Mouse (Mus musculus): ENCODE data around the gene Tmem104.

Tmem104 gene

DNA sequence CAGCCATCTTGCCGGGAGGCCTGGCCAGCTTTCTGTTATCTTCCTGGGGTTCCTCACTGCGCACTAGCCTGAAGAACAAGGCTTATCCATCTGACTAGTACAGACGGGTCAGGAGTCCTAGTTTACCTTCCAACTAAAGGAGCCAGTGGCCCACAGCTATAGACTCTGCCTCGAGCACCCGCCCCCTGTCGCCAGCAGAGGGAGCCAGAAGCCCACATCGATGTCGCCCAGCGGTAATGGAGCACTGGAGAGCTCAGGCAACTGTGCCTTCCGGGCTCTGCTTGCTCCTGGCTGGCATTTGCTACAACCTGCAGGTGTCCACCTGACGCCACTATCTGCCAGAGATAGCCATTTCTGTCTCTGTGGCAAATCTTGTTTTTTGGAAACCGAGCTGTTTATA lies 15.0 kb downstream of the Tmem104 start:
- DNase-seq (ENCODE audit: low spot score) = peak; percentile 89

DNA sequence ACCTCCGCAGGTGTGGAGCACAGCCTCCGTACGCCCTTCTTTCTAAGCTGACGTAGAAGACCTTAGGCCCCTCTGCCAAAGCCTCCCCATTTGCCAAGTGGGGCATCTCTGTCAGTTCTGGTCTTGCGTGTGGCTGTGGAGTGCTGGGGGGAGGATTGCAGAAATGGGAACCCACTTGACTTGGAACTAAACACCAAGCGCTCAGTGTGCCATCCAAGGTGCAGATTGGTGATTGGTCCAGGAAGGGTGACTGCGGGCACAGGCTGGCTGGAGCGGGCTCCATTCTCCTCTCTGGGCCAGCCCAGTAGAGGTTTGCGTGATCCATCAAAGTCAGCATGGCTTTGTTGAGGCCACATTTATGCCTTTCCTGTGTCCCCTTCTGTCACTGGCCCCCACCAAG lies 15.5 kb downstream of the Tmem104 start:
- no peak for DNase-seq (ENCODE audit: low spot score)

DNA sequence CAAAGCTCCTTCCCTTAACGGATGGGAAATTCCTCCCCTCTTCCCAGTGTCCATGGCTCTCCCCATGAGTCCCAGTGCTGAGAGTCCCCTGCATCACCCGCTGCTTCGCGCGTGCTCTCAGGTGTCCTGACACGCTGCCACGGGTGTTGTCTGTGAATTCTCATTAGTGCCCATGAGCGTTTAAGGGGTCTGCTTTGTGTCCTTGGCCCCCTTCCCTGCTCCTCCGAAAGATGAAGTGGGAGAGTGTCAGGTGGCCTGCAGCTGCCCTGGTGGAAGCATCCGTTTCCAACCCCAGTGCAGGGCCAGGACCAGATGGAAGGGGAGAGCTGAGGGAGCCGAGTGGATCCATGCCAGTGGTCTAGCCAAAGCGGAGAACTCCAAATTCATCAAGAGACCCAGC lies 20.8 kb downstream of the Tmem104 start:
- no peak for DNase-seq (ENCODE audit: low spot score)

DNA sequence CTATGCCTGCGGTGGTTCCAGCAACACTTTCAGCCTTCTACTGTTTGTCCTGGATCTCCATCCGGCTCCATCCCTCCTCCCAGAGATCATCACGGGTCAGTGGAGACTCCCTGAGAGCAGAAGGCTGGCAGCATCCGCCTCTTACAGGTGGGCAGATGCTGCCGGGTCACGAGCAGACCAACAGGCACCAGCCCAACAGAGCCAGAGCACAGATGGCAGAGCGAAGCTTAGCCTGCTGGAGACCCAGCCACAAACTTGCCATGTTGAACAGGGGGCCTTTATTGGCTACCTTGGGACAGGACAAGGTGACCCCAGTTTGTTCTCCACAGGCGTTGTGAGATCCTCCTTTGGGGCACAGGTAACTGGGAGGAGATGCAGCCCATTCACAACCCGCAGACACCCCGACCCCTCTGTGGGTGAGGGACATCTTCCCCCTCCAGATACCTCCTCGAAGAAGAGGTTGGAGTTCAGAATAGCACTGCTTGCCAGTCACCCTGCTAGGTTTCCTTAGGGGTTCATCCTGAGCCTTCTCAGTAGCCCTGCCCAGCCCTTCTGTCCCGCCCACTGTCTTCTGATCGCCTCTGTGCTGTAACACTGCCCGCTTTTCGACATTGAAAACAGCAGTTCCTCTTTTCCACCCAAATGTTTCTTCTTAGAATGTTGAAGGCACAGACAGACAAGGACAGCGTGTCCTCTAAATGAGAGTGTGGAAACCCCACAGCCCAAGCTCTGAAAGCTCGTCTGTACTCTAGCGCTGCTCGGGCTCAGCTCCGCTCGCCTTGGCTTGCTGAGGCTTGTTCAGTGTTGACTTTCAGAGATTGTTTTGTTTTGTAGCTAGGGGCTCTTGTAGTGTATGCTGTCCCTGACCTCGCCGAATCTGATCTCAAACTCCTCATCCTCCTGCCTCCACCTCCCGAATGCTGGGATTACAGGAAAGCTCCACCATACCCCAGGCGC lies 21.8 kb downstream of the Tmem104 start:
- DNase-seq (ENCODE audit: low spot score) = no peak

DNA sequence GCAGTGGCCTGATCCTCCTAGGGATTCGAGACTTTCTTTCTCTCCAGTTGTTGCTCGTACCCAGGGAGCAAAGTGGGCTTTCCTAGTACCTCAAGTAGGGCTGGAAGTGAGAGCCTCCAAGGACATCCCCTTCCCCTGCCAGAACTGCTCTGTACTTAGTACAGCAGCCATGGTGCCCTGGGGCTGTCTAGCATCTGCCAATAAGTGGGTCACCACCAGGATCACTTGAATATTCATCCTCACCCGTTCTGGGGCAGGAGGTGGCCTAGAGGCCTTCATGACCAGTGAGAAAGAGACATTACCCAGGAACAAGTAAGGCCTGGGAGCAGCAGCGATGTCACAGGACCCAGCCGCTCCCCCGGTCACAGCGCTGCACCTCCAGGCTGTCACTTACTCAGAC lies 22.7 kb downstream of the Tmem104 start:
- no peak for DNase-seq (ENCODE audit: low spot score)

DNA sequence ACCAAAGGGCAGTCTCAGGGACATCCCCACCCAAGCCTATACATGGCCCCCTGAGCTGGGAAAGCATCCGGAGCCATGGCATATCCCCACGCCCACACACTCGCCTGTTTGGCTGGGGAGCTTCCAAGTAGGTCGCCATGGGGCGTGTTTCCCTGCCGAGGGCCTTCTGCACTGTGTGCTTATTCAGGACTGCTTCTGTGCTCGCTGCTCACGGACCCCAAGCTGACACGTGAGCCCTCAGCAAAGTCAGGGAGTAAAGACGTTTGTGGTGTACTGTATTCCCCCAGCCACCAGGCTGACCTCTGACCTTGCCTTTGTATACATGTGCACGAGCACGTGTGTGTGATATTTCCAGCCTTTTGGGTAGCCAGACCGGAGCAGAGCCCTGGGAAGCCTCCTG lies 24.8 kb downstream of the Tmem104 start:
- no peak for DNase-seq (ENCODE audit: low spot score)

DNA sequence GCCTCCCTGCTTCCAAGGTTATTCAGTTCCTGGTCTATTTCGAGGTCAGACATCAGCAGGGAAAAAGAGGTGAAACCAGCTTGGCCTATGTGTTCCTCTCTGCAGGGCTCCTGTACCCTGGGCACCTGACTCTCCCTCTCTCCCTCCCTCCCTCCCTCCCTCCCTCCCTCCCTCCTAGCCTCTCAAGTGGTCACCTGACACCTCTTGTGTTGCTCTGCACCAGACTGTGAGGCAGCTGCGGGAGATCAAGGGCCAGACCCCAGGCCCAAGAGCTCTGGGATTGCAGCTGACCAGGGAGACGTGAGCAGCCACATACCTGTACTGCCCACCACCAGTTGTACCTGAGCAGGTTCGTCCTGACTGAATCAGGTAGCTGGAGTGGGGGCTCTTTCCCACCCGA lies 27.8 kb downstream of the Tmem104 start:
- DNase-seq (ENCODE audit: low spot score) = no peak

DNA sequence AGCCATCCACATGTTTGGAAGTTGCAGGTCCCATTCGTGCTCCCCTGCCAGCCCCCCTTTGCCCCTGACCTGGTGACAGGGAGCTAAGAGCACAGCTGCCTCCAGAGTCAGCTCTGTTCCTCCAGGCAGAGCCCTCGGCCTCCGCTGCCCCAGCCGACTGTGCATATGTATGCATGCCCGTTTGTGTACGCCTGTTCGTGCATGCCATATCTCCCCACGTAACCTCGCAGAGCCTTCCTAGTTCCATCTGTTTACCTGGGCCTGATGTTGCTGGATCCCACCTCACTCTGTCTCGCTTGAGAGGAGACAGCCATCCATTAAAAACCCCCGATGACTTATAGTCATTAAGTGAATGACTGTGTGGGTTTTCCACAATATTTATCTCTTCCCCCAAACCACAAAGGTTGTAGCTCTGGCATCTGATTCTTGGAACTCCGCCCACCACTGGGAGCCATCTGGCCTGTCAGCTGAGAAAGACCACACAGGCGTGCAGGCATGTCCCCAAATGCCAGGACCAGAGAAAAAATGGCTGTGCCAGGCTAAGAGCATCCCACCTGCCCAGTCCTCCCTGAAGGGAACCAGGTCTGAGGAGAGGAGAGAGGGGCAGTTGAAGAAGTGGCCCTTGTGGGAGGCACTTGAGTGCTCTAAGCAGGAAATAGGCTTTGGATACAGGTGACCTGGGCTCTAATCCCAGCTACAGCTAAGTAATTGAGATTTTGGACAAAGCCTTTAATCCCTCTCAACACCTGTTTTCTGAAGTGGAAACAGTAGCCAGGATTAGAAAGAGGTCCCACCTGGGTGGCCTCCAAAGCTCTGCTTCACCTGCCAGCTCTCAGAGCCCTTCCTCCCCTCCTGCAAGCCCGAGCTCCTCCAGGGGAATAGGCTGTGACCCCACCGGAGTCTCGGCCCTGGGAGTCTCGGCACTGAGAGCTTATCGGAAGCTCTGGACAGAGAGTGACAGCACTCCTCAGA lies 30.4 kb downstream of the Tmem104 start:
- DNase-seq (ENCODE audit: low spot score) = no peak

DNA sequence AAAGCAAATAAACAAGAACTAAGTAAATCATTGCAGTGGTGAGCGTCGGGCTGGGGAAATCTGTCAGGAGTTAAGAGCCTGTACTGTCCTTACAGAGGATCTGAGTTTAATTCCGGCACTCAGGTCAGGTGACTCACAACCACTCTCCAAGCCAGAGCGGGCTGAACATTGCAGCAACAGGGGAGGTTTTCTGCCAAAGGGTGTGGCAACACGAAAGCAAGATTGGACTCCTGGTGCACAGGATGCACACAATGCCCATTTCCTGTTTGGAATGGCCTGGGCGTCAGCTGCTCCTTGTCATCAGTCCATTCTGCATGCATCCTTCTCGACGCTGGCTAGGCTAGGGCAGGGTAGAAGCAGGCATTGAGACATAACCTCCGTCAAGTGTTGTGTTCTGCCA lies 32.0 kb downstream of the Tmem104 start:
- DNase-seq (ENCODE audit: low spot score) = no peak

DNA sequence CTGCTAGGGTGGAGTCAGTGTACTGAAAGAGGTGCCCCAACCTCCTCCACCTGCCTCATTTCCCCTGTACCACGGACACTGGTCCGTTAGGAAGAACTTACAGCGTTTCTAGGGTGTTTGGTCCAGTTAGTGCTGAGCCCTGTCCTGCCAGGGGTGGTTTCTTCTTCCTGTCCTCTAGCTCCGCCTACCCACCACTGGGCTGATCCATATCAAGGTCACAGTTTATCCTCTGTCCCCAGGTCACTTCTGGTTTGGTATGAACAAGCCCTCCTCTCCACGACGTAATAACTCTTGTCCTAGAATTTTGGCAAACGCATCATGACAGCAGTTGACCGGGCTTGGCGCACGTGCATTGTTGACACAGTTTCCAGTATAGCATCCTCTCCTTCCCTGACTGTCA lies 32.4 kb downstream of the Tmem104 start:
- no peak for DNase-seq (ENCODE audit: low spot score)

DNA sequence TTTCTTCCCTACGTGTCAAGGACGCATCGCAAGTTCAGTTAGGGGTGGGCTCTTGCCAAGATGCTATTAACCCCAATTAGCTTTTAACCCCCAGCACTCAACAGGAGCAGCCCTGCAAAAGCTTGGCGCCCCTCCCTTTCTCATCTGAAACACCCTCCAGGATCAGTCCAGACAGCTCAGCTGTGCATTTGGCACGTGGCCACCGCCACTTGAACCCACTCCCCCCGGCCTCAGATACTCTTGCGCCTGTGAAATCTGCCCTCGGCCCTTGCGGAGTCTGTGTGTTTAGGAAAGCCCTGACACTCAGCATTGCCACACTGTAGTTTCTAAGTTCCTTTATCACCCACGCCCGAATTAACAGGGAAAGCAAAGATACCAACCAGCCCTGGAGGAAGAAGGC lies 34.8 kb downstream of the Tmem104 start:
- no peak for DNase-seq (ENCODE audit: low spot score)

DNA sequence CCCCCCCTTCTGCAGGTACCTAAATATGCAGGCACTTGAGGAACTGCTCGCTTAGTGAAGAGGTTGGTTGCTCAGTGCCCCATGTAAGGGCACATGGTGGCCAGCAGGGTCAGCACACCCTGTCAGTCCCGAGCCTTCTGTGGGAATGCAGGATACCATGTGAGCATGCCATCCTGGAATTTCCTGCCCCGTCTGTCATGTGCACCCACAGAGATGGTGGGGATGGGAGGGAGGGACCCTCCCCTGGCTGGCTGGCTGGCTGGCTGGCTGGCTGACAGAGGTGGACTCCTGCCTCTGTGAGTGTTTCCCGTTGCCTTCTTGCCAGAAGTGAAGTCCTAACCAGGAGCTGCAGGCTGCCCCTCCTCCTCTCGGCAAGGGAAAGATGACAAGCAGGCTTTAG lies 35.3 kb downstream of the Tmem104 start:
- no peak for DNase-seq (ENCODE audit: low spot score)

DNA sequence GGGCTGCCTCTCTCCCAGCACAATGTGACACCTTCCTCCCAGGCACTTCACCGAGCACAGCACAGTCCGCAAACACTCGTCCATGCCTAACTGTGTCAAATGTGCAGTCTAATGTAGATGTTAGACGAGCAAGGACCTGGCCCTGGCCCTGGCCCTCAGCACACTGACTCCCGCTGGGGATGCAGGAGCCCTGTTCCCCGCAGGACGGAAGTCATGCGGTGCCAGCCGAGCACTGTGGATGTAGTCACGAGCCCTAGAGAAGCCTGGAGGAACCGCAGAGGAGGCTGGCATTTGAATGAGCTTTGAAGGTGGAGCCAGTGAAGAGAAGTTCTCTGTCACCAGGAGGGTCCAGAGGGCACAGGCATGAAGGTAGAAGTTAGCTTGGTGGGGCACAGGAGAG lies 36.2 kb downstream of the Tmem104 start:
- no peak for DNase-seq (ENCODE audit: low spot score)

DNA sequence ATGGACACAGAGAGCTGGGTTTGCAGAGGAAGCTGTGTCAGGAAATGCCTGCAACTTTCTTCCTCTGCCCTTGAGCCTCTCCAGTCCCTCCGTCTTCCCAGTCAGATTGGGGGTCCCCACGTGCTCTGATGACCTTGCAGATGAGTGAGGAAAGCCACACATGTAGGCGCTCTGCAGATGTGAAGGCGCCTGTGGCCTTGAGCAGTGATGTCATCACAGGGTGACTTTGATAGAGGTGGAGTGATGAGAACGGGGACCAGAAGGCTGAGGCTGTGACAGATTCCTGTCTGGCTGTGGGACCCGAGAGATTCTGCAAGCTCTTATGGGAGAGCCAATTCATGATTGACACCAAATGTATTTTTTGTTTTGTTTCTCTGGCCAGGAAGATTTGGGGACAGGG lies 36.6 kb downstream of the Tmem104 start:
- DNase-seq (ENCODE audit: low spot score) = no peak

DNA sequence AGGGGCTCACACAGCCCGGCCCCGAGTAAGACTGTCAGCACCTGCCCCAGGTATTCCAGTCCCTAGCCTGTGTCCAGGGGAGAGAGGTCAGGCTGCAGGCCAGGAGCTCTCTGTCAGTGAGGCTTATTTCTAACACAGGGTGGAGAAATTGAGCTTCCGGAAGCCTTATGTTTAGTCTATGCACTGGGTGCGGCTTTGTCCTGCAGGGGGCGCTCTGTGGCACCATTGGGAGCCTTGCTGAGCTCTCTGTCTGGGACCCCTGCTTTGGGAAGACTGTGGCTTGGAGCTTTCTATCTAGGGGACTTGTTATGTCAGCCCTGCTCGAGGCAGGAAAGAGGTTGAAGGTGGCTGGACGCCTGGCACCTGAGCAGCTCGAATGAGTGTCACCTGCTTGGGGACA lies 37.6 kb downstream of the Tmem104 start:
- DNase-seq (ENCODE audit: low spot score) = peak; percentile 80

DNA sequence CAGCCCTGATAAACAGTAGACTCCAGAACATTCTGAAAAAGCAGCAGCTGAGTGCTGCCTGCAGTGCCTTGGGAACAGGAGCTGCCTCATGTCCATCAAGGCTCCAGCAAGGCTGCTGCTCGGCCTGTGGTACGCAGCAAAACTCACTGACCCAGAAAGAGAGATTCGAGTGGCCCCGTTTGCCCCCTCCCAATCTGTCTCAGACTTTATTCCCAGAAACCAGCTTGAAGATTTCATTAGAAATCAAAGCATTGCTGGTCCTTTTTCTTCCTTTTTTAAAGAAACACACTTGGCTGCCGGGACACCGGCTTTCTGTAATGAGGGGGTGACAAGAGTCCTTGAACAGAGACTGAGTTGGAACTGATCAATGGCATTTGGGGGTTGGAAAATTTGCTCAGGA lies 38.0 kb downstream of the Tmem104 start:
- no peak for DNase-seq (ENCODE audit: low spot score)

DNA sequence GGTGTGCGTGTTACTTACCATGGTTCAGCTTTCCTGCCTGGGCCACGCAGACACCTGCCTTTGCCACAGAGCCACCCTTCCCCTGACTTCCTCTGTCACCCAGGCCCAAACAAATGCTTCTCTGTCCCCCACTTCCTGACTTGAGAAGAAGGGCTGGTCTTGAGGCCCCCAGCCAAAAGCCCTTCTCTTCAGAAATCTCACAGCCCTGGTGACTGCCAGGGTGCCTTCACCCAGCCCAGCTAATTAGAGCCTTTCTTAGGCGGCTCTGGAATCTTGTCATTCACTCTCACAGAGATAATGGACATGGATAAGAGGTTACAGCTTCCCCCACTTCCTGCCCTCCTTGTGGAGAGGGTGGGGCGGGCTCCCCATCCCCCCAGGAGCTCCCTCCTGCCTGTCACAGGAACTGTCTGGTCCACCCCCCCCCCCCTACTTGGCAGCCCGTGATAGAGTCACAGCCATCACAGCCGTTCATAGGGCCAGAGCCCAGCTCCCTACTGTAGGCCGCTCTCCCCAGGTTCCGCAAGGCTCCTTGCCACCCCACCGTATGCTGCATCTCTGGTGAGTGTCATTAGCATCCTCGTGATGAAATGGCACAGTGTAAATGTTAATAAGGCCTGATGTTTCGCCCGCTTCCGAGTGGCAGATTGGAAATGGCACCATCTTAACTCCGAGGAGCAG lies 39.7 kb downstream of the Tmem104 start:
- no peak for DNase-seq (ENCODE audit: low spot score)

DNA sequence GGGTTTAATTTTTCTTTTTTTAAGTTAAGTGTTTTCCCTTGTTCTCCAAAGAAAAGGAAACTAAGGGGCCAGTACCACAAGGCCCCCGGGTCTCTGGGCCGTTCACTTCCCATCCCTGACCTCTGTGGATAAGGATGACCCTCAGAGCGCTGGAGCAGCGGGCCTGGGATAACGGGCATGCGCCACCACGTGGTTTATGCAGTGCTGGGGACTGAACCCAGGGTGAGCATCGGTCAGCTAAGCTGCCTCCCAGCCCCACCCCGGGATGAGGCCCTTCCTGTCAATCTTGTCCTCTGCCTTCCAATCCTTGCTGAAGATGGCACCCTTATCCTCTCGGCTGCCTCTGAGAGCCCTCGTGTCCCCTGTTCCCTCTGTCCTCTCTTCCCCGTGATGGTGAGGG lies 40.4 kb downstream of the Tmem104 start:
- DNase-seq (ENCODE audit: low spot score) = no peak

DNA sequence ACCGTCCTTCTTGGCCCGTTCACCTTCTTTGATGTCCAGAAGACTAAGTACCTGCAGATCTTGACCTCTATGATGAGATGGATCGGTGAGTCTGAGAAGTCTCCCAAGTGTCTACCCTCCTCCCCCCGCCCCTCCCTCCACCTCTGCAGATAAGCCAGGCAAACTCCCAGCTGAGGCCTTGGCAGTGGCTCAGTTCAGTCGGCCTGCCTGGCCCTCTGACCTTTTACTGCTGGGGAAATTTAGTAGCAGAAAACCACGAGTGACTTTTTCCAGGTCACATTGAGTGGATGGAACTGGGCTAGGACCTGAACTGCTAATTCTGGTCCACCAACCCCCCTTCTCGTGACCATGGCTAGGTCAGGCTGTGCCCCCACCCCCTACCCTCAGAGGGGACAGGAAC lies 41.1 kb downstream of the Tmem104 start:
- DNase-seq (ENCODE audit: low spot score) = no peak

DNA sequence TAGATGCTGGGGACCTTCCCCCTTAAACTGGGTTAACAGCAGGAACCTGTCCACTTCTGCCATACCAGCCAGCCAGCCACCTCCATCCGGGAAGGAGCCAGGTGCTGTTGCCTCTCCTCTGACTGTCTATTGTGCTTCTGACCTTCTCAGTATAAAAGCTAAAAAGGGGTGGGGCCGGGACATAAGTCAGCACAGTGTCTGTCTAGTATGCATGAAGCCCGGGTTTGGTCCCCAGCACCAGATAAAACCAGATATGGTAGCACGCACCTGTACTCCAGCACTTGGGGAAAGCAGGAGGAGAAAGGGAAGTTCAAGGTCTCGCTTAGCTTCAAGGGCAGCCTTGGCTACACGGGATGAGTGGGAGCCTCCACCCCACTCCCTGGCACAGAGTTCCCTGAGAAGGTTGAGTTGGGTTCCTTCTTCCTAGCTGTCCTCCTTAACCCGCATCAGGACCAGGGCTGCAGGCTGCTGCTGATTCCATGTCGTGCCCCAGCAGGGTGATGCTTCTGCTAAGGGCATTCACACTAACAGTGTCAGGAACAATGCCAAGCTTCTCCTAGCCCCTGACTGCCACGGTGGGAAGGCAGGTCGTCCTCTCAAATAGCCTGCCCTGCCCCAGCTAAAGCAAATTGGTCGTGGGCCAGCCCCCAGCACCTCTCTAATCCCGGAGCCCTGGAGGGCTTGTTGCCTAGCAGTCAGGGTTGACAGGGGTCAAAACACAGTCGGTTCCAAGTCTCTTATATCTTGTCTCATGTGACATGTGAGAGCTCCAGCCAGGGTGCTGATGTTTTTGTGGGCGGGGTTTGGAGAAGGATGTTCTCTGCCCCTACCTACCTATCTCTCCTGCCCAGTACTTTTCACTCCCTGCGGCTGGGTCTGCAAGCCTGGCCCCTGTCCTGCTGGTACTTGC lies 42.0 kb downstream of the Tmem104 start:
- DNase-seq (ENCODE audit: low spot score) = no peak

DNA sequence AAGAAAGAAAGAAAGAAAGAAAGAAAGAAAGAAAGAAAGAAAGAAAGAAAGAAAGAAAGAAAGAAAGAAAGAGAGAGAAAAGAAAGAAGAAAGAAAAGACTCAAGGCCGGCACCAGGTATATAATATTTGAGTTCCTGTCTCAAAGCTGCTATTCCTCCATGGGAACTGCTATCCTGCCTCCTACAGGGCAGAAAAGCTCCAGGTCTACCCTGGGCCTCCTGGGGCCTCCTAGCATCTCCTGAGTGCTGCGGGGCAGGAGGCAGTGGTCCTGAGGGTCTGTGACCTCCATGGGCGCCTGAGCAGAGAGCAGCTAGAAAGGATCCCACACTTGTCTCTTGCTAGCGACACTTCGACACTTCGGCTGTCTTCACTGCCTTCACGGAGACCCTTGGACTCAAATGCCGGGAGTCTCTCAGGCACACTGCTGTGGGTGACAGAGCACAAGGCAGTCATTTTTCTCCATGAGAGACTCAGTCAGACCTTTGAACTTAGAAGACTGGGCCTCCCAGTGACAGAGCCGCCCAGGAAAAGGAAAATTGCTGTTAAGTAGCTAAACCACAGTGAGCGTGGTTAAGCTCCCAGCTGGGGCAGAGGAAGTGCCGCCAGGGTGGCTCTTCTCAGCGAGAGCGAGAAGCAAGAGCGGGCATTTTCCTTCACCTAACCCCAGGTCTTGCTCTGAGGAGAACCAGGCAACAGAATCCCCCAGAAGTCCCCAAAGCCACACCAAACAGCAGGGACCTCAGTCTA lies 44.1 kb downstream of the Tmem104 start:
- no peak for DNase-seq (ENCODE audit: low spot score)
